8 mouse cellular contexts compared by ENCODE assay signal in the genomic region with DNA sequence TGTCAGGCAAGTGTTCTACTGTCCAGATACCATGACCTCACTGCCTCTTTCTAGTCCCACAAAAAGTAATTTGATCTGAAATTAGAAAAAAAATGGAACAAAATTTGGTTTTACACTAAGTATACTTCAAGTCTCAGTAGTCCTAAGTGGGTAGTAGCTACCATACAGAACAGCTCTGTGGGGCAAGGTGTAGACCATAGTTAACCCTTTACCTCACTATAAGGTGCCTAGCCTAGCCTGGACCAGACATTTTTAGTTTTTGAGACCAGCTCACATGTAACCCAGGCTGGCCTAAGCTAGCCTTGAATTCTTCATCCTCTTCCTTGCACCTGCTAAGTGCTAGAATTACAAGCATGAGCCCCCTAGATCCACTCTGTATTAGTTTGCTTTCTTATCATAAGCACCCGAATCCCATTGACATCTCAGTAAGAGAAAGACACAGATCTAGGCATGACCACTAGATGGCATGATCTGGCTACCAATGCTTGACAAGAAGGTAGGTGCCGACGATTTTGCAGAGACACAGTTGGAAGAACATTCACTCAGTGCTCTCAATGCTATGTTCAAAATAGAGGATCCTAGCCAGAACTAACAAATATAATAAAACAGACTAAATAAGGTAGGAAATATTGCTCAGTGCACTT. TPM values are rescaled to one million over a fixed set of nuclear protein-coding genes. Genes with fewer than 3 reads are reported as not detected.
DNase-seq lines count a peak whose midpoint lies in the region; ATAC-seq lines count a peak whose summit lies in the region.
"Had no signal": no experiment of that assay in that cellular context is flagged by ENCODE, and none has a peak within 500 bp of the region (broad histone marks: within the 10 kb centered on the region; RNA-seq: fewer than 3 reads in every experiment).

No protein-coding gene starts in this region.

- H3K4me2 ChIP-seq in embryonic facial prominence, embryonic 11.5 days (ENCODE audit: low read depth, low read length) = no peak overlapping the region

- no peak overlapping the region for H3K27ac ChIP-seq in embryonic facial prominence, embryonic 11.5 days (replicated peaks; ENCODE audit: low read depth, low read length)

- H3K4me3 ChIP-seq in embryonic facial prominence, embryonic 11.5 days (ENCODE audit: low read depth, low read length) = no peak overlapping the region

- WGBS in embryonic facial prominence, embryonic 11.5 days = 7% methylated on average over 3 of the region's 3 CpGs

- H3K4me1 ChIP-seq in embryonic facial prominence, embryonic 11.5 days (ENCODE audit: control insufficient read depth, insufficient read depth, low read length) = no peaks in the 10 kb centered on the region

- H3K9ac ChIP-seq in embryonic facial prominence, embryonic 11.5 days (replicated peaks; ENCODE audit: low read length) = no peak overlapping the region

- peak; percentile 50; the same call in 1 of the 2 replicates for ATAC-seq in embryonic facial prominence, embryonic 11.5 days (replicated peaks; ENCODE audit: insufficient number of reproducible peaks, low FRiP score, low TSS enrichment, low read depth)
- ATAC-seq in hematopoietic stem cell, adult 5-6 weeks (replicated peaks in 1 of 2; ENCODE audit: insufficient read depth in 1 of 2, low FRiP score in 2 of 2, low TSS enrichment in 1 of 2, low read depth in 1 of 2, poor library complexity in 2 of 2, severe bottlenecking in 2 of 2) = peak; percentile 61 to 83; a peak in 3 of 4 replicates

- peak; percentile 50 to 65 for DNase-seq in CD8-positive naive resting alpha-beta T cell, adult 2 months (ENCODE audit: low read depth in 2 of 2, low spot score in 2 of 2)
- peak; percentile 67 for DNase-seq in T-cell, adult 2 months (ENCODE audit: low spot score)
- peak; percentile 91 for DNase-seq in embryonic facial prominence, embryonic 11.5 days (ENCODE audit: low spot score)
- DNase-seq in layer of hippocampus, adult 9-11 months = peak; percentile 85
- peak; percentile 96 for DNase-seq in lung, postnatal 36 days
- DNase-seq in right cerebral cortex, postnatal 36 days (ENCODE audit: low spot score in 2 of 2) = peak; percentile 41 to 62

- no peaks in the 10 kb centered on the region for H3K36me3 ChIP-seq in embryonic facial prominence, embryonic 11.5 days (replicated peaks; ENCODE audit: control insufficient read depth, insufficient read depth, low read depth, low read length)

- no peaks in the 10 kb centered on the region for H3K27me3 ChIP-seq in embryonic facial prominence, embryonic 11.5 days (ENCODE audit: control insufficient read depth, insufficient read depth, low read length)

- no peaks in the 10 kb centered on the region for H3K9me3 ChIP-seq in embryonic facial prominence, embryonic 11.5 days (replicated peaks; ENCODE audit: control insufficient read depth, low read length)

RNA-seq across cellular contexts. Expression of gene Tmbim1, which starts 7.7 kb away (rescaled TPM):
- 10.1 and 10.5 TPM in 2 replicates for polyA plus RNA-seq in embryonic facial prominence, embryonic 11.5 days (2014; fragmentation: Nextera tagmentation; extraction: Ambion mirVana)
- total RNA-seq in hematopoietic stem cell, adult 5-6 weeks (2017) = 29.9 and 36.7 TPM in 2 replicates

RNA-seq across cellular contexts. Expression of gene Pnkd, which starts 28.4 kb away (rescaled TPM):
- 95.1 and 98.6 TPM in 2 replicates for polyA plus RNA-seq in embryonic facial prominence, embryonic 11.5 days (2014; fragmentation: Nextera tagmentation; extraction: Ambion mirVana)
- 12.3 and 29.0 TPM in 2 replicates for total RNA-seq in hematopoietic stem cell, adult 5-6 weeks (2017)

RNA-seq across cellular contexts. Expression of gene Aamp, which starts 28.6 kb away (rescaled TPM):
- polyA plus RNA-seq in embryonic facial prominence, embryonic 11.5 days (2014; fragmentation: Nextera tagmentation; extraction: Ambion mirVana) = 179 and 206 TPM in 2 replicates
- 115 and 150 TPM in 2 replicates for total RNA-seq in hematopoietic stem cell, adult 5-6 weeks (2017)

RNA-seq across cellular contexts. Expression of gene Gpbar1, which starts 34.8 kb away (rescaled TPM):
- 0.20 and 0.91 TPM in 2 replicates for polyA plus RNA-seq in embryonic facial prominence, embryonic 11.5 days (2014; fragmentation: Nextera tagmentation; extraction: Ambion mirVana)
- total RNA-seq in hematopoietic stem cell, adult 5-6 weeks (2017) = 0.15 TPM in 1 of 2 replicates, not detected in the other
- total RNA-seq: gastrocnemius, postnatal 36 days had no signal

RNA-seq across cellular contexts. Expression of gene Catip, which starts 48.7 kb away (rescaled TPM):
- 0.22 and 0.36 TPM in 2 replicates for polyA plus RNA-seq in embryonic facial prominence, embryonic 11.5 days (2014; fragmentation: Nextera tagmentation; extraction: Ambion mirVana)
- total RNA-seq in hematopoietic stem cell, adult 5-6 weeks (2017) = 1.3 TPM in 1 of 2 replicates, not detected in the other
